Mouse (Mus musculus) left cerebral cortex, adult 2 months (tissue): ENCODE measurements around the gene Bola2. TPM values are rescaled to one million over a fixed set of nuclear protein-coding genes. Genes with fewer than 3 reads are reported as not detected.

Experiments
- DNase-seq, 2 experiments: peaks; one replicate each; pipeline ENCODE4 v3.0.0; 2021 to 2022; ENCODE audit warnings: low spot score in 2 of 2, mixed read lengths in 1 of 2; ENCODE audit errors: extremely low spot score in 1 of 2
- H3K27ac ChIP-seq: fragments of 200-600 bp; 2 replicates; pipeline ENCODE4 v1.8.1; 2022
- H3K4me3 ChIP-seq: fragments of 200-600 bp; 2 replicates; pipeline ENCODE4 v1.8.1; 2022
- CTCF ChIP-seq: fragments of 200-600 bp; IDR thresholded peaks from 2 replicates; pipeline ENCODE4 v1.8.1; 2022; ENCODE audit warnings: antibody characterized with exemption, mild to moderate bottlenecking, moderate library complexity
- intact Hi-C: fragments of 180-260 bp; cut with DNase I; formaldehyde crosslinking; loops from one replicate; pipeline ENCODE4 v1.15.1; 2025
- total RNA-seq, 2 experiments: library from RNA; stranded (reverse); gene quantifications; 2 replicates each; pipeline ENCODE4 v1.2.3; 2021

Gene Bola2
- total RNA-seq, 2 experiments from 2014 or later = 100 to 106 TPM

- intact Hi-C loops = loop anchor here (5.0 kb wide), 4 partner anchors 41 to 96 kb away; partner anchors contain the start of genes Fam57b and Ypel3
- DNase-seq = peak; percentile 90 to 94
- peak; percentile 93 for TF ChIP-seq CTCF
- Histone ChIP-seq H3K27ac (peak overlapping the region; percentile 62), H3K4me3 (peak overlapping the region; percentile 58)
Measured at GRCm38 (mm10) chr7:126701070-126701469, 5.9 kb downstream of the Bola2 start.

- no peak for TF ChIP-seq CTCF
- no peak for DNase-seq
- Histone ChIP-seq H3K4me3 (peak overlapping the region; percentile 58), H3K27ac (peak overlapping the region; percentile 62)
- intact Hi-C loops = loop anchor here (5.0 kb wide), 4 partner anchors 41 to 96 kb away; partner anchors contain the start of genes Fam57b and Ypel3
Measured at GRCm38 (mm10) chr7:126701559-126702357, 6.6 kb downstream of the Bola2 start.

- H3K4me3 ChIP-seq = peak overlapping the region; percentile 58
- peak overlapping the region; percentile 90 for H3K27ac ChIP-seq
- no peak for DNase-seq
- TF ChIP-seq CTCF = no peak
- intact Hi-C loops = loop anchor here (5.0 kb wide), 4 partner anchors 40 to 95 kb away; partner anchors contain the start of genes Fam57b and Ypel3
Measured at GRCm38 (mm10) chr7:126702358-126702757, 7.2 kb downstream of the Bola2 start.

DNA sequence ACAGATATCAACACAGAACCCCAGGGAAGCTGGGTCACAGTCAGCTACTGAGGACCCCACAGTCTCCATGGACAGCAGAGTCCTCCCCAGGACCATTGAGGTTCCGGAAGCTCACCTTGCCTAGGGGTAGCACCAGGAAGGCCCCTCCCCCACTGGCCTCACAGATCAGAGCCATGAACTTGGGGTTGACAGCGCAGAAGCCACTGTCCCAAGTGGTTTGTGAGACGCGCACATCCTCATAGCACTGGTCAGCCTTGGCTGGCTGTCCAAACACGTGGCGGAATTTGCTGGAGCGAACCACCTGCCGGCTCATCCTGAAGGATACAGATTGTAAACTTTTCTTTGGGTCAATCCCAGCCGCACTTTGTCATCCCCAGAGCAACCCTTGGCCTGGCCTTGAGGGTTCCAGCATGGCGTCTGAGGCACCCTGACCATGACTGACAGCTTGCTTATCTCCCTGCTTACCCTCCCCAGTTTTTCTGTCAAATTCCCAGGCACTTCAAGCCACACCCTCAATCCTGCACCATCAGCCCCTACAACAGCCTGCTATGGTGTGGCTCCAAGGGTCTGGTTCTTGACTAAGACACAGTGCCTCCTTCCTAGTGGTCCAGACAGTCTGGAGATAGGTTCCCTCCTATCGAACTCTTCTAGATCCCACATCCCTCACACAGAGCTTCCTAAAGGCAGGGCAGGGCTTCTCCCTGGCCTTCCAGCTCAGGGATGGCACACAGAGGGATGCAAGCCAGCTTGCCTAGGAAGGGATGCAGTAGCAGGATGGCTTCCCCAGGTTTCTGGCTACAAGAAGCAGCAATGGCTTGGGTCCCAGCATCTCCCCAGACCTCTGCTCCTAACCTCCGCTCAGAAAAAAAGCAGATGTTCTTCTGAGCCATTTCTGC, 7.9 kb downstream of the Bola2 start:
- no peak for TF ChIP-seq CTCF
- DNase-seq = no peak
- intact Hi-C loops = loop anchor here (5.0 kb wide), 4 partner anchors 39 to 94 kb away; partner anchors contain the start of genes Fam57b and Ypel3
- Histone ChIP-seq H3K4me3 (peak overlapping the region; percentile 58), H3K27ac (peak overlapping the region; percentile 90)

DNA sequence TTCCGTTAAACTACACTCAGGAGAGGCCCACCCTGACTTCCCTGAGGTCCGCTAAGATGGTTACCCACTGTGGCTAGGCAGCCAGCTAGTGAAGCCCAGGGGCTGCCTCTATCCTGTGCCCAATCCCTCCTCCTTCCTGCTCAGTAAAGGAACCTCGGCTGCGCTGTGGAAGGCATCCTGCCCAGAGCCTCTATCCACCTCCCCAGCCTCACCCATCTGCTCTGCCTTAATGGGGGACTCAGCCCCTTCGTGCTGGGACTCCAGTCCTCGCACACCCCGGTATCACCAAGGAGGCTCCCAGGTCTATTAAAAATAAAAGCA, 8.5 kb downstream of the Bola2 start:
- peak overlapping the region; percentile 58 for H3K4me3 ChIP-seq
- no peak for TF ChIP-seq CTCF
- DNase-seq = no peak
- intact Hi-C loops = loop anchor here (5.0 kb wide), 4 partner anchors 39 to 94 kb away; partner anchors contain the start of genes Fam57b and Ypel3
- peak overlapping the region; percentile 90 for H3K27ac ChIP-seq

DNA sequence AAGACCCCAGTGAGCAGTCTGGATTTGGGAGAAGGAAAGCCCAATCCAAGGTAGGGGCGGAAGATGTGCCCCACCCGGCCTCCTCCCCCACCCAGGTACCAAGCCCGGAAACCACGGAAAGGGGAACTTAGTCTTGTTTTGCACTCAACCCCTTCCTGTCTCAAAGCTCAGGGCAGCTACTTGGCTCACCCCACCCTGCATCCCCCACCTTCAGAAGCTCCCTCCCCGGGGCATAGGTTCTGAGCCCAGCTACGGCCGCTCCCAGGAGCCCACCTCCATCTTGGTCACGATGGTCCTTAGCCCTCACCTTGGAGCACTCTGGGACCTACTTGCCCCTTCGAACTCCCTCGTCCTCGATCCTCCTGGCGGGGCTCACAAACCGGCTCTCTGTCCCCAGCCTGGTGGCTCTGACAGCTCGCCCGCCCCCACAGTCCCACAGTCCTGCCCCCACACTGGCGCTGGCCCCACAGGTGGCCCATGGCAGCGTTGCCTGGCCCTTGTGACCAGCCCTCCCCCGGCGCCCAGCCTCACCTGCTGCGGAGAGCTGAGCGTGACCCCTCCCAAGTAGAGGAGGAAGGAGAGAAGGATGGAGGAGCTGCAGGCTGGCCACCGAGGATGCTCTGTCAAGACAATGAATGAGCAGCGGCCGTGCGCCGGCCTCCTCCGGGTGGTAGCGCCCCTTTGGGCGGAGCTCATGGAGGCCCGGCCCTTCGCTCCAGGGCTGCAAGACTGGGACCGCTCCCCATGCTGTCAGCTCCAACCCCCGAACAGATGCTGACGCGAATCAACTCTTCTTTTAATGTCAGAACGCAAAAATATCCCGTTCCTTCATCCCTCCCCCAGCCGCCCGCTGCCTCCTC, 9.2 kb downstream of the Bola2 start:
- TF ChIP-seq CTCF = 0 out of 2 replicates have a peak, but pooled peaks have one; percentile 3
- peak overlapping the region; percentile 90 for H3K27ac ChIP-seq
- H3K4me3 ChIP-seq = peak overlapping the region; percentile 58
- intact Hi-C loops = loop anchor here (5.0 kb wide), 4 partner anchors 38 to 93 kb away; partner anchors contain the start of genes Fam57b and Ypel3
- DNase-seq = peak; percentile 89 to 91

GRCm38 (mm10) chr7:126707442-126708174, 12.4 kb downstream of the Bola2 start, which contains the start of gene Coro1a:
Coro1a (minus strand) TSS chr7:126707787.
- no peak within 1 kb of the TSS for H3K4me3 ChIP-seq
- TF ChIP-seq CTCF = no peak
- intact Hi-C loops = no loop called here
- no peak for DNase-seq
- H3K27ac ChIP-seq = no peak within 1 kb of the TSS

DNA sequence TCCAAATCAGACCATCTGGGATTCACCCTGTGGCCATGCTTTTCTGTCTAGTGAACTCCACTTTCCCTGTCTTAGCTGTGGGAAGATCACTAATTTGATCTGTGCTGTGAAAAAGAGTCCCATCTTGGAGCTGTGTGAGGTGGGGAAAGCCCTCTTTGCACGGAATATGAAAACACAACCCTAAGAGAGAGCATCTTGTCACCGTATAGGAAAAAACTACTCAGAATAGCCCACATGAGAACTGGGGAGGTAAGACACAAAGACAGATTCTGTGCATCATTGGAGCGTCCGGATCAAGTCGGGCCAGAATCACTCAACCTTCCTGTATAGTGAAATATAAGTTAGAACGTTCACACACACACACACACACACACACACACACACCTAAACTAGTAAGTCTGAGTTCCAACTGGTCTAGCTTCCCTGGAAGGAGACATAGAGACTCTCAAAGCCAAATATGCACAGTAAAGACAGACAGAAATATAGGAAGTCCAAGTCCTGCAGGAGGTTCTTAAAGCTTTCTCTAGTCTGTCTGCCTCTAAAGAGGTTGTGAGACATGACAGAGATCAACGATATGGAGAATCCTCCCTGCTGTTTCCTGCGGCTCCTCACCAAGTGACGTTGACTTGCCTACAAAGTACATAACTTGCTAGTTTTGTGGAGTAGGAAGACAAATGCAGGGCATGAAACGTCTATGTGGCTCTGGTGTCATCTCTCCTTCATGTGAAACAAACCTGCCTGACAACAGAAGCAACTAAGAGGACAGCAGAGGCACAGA, 13.2 kb downstream of the Bola2 start:
- intact Hi-C loops = no loop called here
- Histone ChIP-seq H3K4me3 (no peak overlapping the region), H3K27ac (no peak overlapping the region)
- DNase-seq = no peak
- no peak for TF ChIP-seq CTCF

- TF ChIP-seq CTCF = no peak
- intact Hi-C loops = no loop called here
- no peak for DNase-seq
- Histone ChIP-seq H3K4me3 (no peak overlapping the region), H3K27ac (no peak overlapping the region)
Measured at GRCm38 (mm10) chr7:126710266-126710665, 15.1 kb downstream of the Bola2 start.

DNA sequence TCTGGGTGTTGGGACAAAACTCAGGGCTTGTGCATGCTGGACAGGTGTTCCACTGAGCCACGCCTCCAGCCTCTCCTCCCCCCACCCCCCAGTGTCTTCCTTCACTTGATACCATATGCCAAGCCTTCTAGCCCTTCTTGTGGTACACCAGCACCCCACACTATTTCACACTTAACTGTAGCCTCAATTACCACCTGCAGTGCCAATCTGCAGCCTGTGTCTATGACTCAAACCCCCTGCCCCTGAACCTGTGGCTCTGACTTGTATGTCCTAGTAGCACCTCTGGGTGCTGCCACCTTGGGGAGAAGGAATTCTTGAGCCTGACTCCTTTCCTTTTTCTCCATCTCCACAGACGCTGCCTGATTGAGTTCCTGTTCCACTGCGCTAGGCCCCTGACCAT, 16.7 kb downstream of the Bola2 start:
- Histone ChIP-seq H3K4me3 (no peak overlapping the region), H3K27ac (no peak overlapping the region)
- no peak for DNase-seq
- TF ChIP-seq CTCF = no peak
- intact Hi-C loops = no loop called here
